Mouse (Mus musculus) E14TG2a.4 (cell line): Measurements from ENCODE around the gene Gm20388.
A peak's percentile ranks its signal among the peaks of the same experiment; 100 is the strongest.

Experiments
- H3K27me3 ChIP-seq: 2 replicates; pipeline ENCODE4 v1.6.1; 2014; ENCODE audit warnings: low read length, control low read depth; ENCODE audit not compliant: insufficient read depth
- H3K36me3 ChIP-seq: 2 replicates; pipeline ENCODE4 v1.6.1; 2014; ENCODE audit warnings: low read length, control low read depth; ENCODE audit not compliant: insufficient read depth
- H3K4me1 ChIP-seq: replicated peaks from 2 replicates; pipeline ENCODE4 v1.6.1; 2014; ENCODE audit warnings: low read depth, low read length, control low read depth
- H3K4me3 ChIP-seq: replicated peaks from 2 replicates; pipeline ENCODE4 v1.5.1; 2014; ENCODE audit warnings: mild to moderate bottlenecking, low read length
- H3K9me3 ChIP-seq: 2 replicates; pipeline ENCODE4 v1.6.1; 2014; ENCODE audit warnings: low read length, control low read depth
- CTCF ChIP-seq: conservative IDR thresholded peaks from 2 replicates; pipeline ENCODE4 v1.5.1; 2014; ENCODE audit warnings: low read length
- NANOG ChIP-seq: IDR thresholded peaks from 2 replicates; pipeline ENCODE4 v1.6.1; 2014; ENCODE audit warnings: borderline replicate concordance, low read length, mixed read lengths
- POU5F1 ChIP-seq: IDR thresholded peaks from 2 replicates; pipeline ENCODE4 v1.6.1; 2014; ENCODE audit warnings: low read length, borderline replicate concordance

Gene Gm20388

DNA sequence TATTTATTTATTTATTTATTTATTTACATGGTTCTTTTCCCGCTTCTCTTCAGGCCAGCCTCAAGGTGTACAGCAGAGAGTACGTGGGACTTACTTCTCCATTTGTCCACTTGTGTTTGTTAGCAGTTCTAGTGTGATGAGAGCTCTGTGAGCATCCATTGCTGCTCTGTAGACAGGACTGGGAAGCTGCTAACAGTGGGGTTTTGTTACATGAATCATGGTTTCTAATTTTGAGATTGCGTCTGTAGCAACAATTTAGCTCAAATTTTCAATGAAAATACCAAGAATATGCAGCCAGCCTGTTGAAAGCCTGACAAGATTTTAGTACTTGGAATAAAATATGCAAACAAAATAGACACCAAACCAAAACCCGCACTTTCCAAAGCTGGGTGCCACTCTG, 14.8 kb downstream of the Gm20388 start:
- no peak for TF ChIP-seq CTCF
- TF ChIP-seq NANOG: no peak
- no peak for TF ChIP-seq POU5F1
- Histone ChIP-seq H3K4me3 (no peak overlapping the region), H3K36me3 (peaks cover 86% of the 10 kb centered on the region), H3K9me3 (no peaks in the 10 kb centered on the region), H3K27me3 (no peaks in the 10 kb centered on the region), H3K4me1 (peaks cover 98% of the 10 kb centered on the region)

DNA sequence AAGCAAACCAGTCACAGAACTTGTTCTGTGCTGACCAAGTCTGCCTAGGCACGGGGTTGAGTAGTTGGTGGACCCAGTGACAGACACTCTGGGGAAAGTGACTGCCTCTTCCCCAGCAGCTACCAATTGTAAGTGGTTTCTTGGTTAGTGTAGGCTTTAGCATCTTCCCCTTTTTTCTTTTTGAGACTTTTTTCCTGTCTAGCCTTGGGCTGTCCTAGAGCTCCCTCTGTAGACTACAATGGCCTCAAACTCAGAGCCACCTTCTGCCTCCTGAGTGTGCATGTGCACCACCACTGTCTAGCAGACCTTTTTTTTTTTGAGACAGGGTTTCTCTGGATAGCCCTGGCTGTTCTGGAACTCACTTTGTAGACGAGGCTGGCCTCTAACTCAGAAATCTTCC, 15.8 kb downstream of the Gm20388 start:
- H3K4me3 ChIP-seq: no peak overlapping the region
- no peaks in the 10 kb centered on the region for H3K9me3 ChIP-seq
- peaks cover 82% of the 10 kb centered on the region for H3K36me3 ChIP-seq
- no peaks in the 10 kb centered on the region for H3K27me3 ChIP-seq
- no peak for TF ChIP-seq POU5F1
- TF ChIP-seq NANOG: no peak
- TF ChIP-seq CTCF: no peak
- peaks cover 97% of the 10 kb centered on the region for H3K4me1 ChIP-seq

DNA sequence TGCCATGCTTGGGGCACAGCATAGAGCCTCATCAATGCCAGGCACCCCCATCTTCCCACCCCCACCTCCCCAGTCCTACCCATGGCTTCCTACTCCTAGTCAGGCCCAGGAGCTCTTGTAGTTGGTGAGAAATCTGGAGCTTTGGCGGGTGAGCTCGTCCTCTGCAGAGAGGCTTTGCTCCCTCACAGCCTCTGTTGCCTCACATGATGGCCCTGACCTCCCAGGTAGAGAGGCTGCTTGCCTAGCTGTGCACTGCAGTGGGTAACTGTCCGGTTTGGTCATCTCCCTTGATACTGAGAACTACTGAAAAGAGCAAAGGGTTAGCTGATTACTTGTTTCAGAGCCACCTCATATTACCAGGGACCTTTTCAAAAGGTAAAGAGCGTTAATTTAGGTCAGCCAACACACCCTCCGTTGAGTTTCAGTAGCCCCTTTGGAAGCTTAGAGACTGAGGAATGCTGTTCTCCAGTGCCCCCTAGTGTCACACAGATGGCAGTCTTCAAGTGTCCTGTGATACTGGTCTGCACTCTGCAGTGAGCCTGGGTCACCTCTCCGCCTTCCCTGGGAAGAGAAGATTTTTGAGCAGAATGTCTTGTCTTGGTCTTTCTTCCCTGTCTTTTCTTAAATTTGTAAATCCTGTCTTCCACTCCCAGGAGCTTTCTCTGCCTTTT, 16.9 kb downstream of the Gm20388 start:
- no peak for TF ChIP-seq POU5F1
- peak; percentile 52 for TF ChIP-seq CTCF
- H3K9me3 ChIP-seq: no peaks in the 10 kb centered on the region

DNA sequence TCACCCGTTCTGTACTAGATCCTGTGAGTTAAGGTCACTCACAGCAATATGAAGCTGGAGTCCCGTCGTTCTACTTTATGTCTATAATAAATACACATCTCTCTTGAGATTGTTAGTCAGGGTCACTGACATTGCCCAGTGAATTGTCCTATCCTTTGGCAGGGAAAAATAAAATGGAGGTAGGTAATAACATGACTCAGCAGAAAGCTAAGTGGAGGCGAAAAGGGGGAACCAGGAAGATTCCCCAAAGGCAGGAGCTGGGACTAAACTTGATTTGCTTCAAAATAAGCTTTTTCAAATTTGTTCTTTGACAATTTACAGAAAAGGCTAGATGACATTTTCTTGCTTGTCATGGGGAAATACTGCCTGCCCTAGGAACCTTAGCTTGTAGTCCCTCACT, 20.7 kb downstream of the Gm20388 start:
- Histone ChIP-seq H3K4me3 (no peak overlapping the region), H3K27me3 (no peaks in the 10 kb centered on the region), H3K36me3 (peaks cover 86% of the 10 kb centered on the region), H3K4me1 (peaks cover 98% of the 10 kb centered on the region), H3K9me3 (no peaks in the 10 kb centered on the region)
- no peak for TF ChIP-seq CTCF
- no peak for TF ChIP-seq NANOG
- TF ChIP-seq POU5F1: no peak

More for the DNA sequence above, 16.9 kb downstream of the Gm20388 start:
- Histone ChIP-seq H3K4me1 (peaks cover 97% of the 10 kb centered on the region), H3K36me3 (peaks cover 83% of the 10 kb centered on the region), H3K4me3 (peak overlapping the region; percentile 39), H3K27me3 (no peaks in the 10 kb centered on the region)

DNA sequence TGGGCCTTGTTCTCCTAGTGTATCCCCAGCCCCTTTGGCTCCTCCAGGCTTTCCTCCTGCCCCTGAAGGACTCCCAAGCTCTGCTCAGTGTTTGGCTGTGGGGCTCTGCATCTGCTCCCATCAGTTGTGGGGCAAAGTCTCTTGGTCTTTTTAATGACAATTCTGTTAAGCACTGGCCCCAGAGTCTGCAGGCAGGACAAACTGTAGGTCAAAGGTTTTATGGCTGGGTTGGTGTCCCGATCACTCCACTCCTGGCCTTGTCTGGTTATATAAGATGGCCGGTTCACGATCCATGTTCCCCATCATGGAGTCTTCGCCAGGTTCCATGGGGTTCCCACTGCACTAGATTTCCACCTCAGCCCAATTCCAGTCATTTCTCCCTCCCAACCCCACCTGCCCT, 23.0 kb downstream of the Gm20388 start:
- no peaks in the 10 kb centered on the region for H3K27me3 ChIP-seq
- peaks cover 98% of the 10 kb centered on the region for H3K4me1 ChIP-seq
- H3K4me3 ChIP-seq: no peak overlapping the region
- H3K36me3 ChIP-seq: peaks cover 87% of the 10 kb centered on the region
- TF ChIP-seq NANOG (no peak), CTCF (no peak), POU5F1 (no peak)
- H3K9me3 ChIP-seq: no peaks in the 10 kb centered on the region

DNA sequence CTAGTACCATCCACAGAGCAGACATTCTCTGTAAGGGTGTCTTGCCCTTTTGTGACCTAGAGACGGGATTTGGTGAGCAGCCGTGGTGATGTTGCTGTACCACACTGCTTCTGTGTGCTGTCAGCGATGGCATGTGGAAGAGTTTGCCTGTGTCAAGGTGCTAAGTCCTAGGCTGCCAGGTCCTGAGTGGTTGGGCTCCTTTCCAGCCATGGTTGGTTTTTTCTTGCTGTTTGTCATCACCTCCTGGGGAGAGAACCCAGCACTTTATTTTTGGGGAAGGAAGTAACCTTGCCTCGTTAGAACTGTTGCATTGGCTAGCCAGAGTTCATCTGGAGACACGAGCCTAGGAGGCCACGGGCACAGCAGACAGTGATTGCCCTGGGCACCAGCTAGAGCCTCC, 24.9 kb downstream of the Gm20388 start:
- no peak for TF ChIP-seq CTCF
- no peak for TF ChIP-seq NANOG
- no peak for TF ChIP-seq POU5F1
- H3K9me3 ChIP-seq: no peaks in the 10 kb centered on the region
- H3K27me3 ChIP-seq: no peaks in the 10 kb centered on the region
- peaks cover 98% of the 10 kb centered on the region for H3K4me1 ChIP-seq
- peaks cover 95% of the 10 kb centered on the region for H3K36me3 ChIP-seq
- H3K4me3 ChIP-seq: no peak overlapping the region

DNA sequence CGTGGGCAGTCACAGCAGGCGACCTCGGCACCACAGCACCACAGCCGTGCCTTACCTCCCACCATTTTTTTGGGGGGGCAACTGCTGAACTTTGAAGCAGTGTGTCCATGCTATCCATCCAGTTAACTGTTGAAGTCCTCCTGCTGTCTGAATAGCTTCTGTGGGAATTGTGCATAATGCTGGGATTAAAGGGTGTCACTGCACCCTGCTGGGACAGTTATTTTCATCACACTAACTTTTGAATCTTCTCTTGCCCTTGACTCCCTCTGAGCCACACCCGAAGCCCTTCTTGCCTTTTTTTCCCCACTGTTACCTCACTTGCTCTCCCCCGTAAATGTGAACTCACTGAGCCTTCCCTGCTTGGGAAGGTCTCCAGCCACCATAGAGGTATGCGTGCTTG, 27.8 kb downstream of the Gm20388 start:
- H3K4me3 ChIP-seq: 0 out of 2 replicates have a peak overlapping the region, but pooled peaks have one; percentile 26
- TF ChIP-seq CTCF: no peak
- no peak for TF ChIP-seq POU5F1
- no peak for TF ChIP-seq NANOG
- H3K9me3 ChIP-seq: no peaks in the 10 kb centered on the region

DNA sequence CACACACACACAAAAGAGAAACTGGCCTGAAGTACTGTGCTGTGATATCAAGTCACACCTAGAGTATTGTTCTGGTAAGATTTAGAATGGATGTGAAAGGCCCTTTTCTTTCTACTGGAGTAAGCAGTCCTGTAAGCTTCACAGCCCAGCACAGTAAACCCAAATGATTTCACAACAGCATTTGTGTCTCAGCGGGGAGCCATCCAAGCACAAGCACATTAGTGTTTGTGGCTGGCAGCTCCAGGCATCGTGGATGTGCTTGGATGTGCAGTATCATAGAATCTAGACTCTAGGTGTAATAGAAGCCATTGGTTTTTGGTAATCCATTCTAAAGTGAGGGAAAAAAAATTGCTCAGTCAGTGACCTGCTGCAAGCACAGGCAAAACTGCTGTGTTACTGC, 28.7 kb downstream of the Gm20388 start:
- peaks cover 95% of the 10 kb centered on the region for H3K4me1 ChIP-seq
- no peak overlapping the region for H3K4me3 ChIP-seq
- H3K9me3 ChIP-seq: no peaks in the 10 kb centered on the region
- peaks cover 97% of the 10 kb centered on the region for H3K36me3 ChIP-seq
- no peaks in the 10 kb centered on the region for H3K27me3 ChIP-seq
- TF ChIP-seq CTCF: no peak
- no peak for TF ChIP-seq POU5F1
- no peak for TF ChIP-seq NANOG

More for the DNA sequence above, 27.8 kb downstream of the Gm20388 start:
- peaks cover 97% of the 10 kb centered on the region for H3K36me3 ChIP-seq
- H3K4me1 ChIP-seq: peaks cover 96% of the 10 kb centered on the region
- H3K27me3 ChIP-seq: no peaks in the 10 kb centered on the region

DNA sequence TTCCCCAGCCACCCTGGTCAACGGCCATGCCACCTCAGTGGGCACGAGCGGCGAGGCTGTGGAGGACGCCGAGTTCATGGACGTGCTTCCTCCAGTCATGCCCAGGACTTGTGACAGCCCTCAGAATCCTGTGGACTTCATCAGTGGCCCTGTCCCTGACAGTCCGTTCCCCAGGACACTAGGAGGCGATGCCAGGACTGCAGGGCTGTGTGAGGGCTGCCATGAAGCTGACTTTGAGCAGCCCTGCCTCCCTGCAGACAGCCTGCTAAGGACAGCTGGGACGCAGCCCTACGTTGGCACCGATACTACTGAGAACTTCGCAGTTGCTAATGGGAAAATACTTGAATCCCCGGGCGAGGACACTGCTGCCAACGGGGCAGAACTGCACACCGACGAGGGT, 30.8 kb downstream of the Gm20388 start:
- 0 out of 2 replicates have a peak overlapping the region, but pooled peaks have one; percentile 10 for H3K4me3 ChIP-seq
- TF ChIP-seq CTCF (no peak), NANOG (no peak), POU5F1 (no peak)
- peaks cover 95% of the 10 kb centered on the region for H3K4me1 ChIP-seq
- H3K36me3 ChIP-seq: peaks cover 98% of the 10 kb centered on the region
- no peaks in the 10 kb centered on the region for H3K27me3 ChIP-seq
- no peaks in the 10 kb centered on the region for H3K9me3 ChIP-seq
